Mouse (Mus musculus) embryonic stem cell, embryonic (primary cell): ENCODE results near the gene Tas2r109.
"Not testable (repeated sequence)": the region's sequence is repeated elsewhere in the genome, so short reads cannot be mapped to it uniquely, and the experiment has no call there.

Experiments
- CTCF ChIA-PET, 4 experiments: fragments of 300-600 bp in 2 of 4; fragments of 350-600 bp in 2 of 4; sonication (Branson Sonifier 250); formaldehyde crosslinking; loops; one replicate each; lab custom pipeline; 2022; ENCODE audit warnings: inconsistent platforms in 2 of 4; lab: Charles Lee
- POLR2A ChIA-PET, 4 experiments: fragments of 300-600 bp in 2 of 4; fragments of 350-600 bp in 2 of 4; sonication (Branson Sonifier 250); formaldehyde crosslinking; loops; one replicate each; lab custom pipeline; 2022; ENCODE audit warnings: antibody characterized with exemption in 4 of 4, inconsistent platforms in 1 of 4; lab: Charles Lee

Gene Tas2r109

DNA sequence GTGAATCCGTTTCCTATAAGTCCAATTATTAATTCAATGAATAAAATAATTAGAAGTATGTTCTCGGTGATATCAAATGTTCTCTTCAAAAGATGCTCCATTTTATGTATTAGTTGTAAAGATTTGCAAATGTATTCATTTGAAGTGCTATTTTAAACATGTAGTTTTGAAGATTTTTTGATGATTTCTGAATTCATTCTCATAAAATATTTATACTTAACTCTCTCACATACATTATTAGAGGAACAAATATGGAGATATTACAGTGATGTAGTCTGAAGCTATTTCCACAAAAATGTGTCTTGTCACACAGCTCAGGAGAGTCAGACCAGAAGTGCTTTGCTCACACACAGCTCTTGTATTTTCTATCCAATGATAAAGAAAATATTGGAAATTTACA is at the start of gene Tas2r109:
Gene Tas2r109 (minus strand): TSS at position 101 of the 400 bp plus-strand sequence.
- POLR2A ChIA-PET, result no interaction called here
- CTCF ChIA-PET, result no interaction called here

GRCm38 (mm10) chr6:132957819-132958218 is 22.9 kb downstream of the Tas2r109 start, which contains the start of gene Tas2r131:
Gene Tas2r131 (minus strand): TSS chr6:132957919.
- ChIA-PET CTCF (no interaction called here), POLR2A (no interaction called here)

DNA sequence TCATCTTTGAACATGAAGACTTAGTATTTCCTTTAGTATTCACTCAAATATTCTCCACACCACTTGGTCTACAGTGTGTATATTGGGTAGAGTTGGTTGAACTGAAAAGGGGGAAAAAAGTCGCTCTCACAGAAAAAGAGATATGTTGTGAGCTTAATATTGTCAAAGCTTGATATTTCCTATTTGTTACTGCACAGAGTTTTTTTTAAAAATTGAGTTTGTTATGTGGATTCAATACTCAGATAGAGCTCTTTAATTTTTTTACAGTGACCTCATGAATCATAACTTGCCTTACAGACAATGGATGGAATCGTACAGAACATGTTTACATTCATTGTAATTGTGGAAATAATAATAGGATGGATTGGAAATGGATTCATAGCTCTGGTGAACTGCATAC is 30.0 kb downstream of the Tas2r109 start, which contains the start of gene Tas2r129:
Gene Tas2r129 (plus strand): TSS at position 301 of the 400 bp plus-strand sequence.
- ChIA-PET CTCF (no interaction called here), POLR2A (no interaction called here)

DNA sequence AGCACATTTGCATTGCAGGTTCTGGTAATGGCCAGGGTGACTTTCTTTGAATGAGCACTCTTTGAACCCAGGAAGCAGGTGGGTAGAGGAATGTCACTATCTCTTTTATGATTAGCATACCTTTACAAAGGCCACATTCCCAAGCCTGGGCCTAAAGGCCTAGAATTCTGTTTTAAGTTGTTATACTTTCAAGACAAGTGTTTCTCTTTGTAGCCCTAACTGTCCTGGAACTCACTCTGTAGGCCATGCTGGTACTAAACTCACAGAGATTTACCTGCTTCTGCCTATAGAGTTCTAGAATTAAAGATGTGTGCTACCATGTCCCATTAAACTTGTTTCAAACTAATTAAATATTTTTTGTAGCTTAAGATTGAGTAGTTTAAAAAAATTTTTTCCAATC is 39.4 kb downstream of the Tas2r109 start:
- CTCF ChIA-PET, POLR2A ChIA-PET: not testable (repeated sequence)
